Mouse (Mus musculus) thymus, adult 2 months (tissue): ENCODE measurements around the gene Espn. TPM values are rescaled to one million over a fixed set of nuclear protein-coding genes. Genes with fewer than 3 reads are reported as not detected.

Source experiments
- DNase-seq: peaks from one replicate; pipeline ENCODE4 v3.0.0; 2021
- H3K27ac ChIP-seq: fragments of 200-500 bp; 2 replicates; pipeline ENCODE4 v1.5.1; 2012; ENCODE audit warnings: low read length, control low read depth; ENCODE audit not compliant: control insufficient read depth, insufficient read depth
- H3K27me3 ChIP-seq: fragments of 200-500 bp; 2 replicates; pipeline ENCODE4 v1.6.1; 2012; ENCODE audit warnings: mild to moderate bottlenecking, low read length, moderate library complexity, mixed read lengths; ENCODE audit not compliant: control insufficient read depth, insufficient read depth
- H3K36me3 ChIP-seq: fragments of 200-500 bp; 2 replicates; pipeline ENCODE4 v1.6.1; 2012; ENCODE audit warnings: mild to moderate bottlenecking, low read length, moderate library complexity; ENCODE audit not compliant: control insufficient read depth, insufficient read depth
- H3K4me1 ChIP-seq: fragments of 200-500 bp; replicated peaks from 2 replicates; pipeline ENCODE4 v1.6.1; 2012; ENCODE audit warnings: low read length; ENCODE audit not compliant: control insufficient read depth, insufficient read depth
- H3K4me3 ChIP-seq: fragments of 200-500 bp; 2 replicates; pipeline ENCODE4 v1.5.1; 2012; ENCODE audit warnings: mild to moderate bottlenecking, low read length, control low read depth, moderate library complexity; ENCODE audit not compliant: control insufficient read depth, insufficient read depth
- CTCF ChIP-seq: fragments of 200-500 bp; IDR thresholded peaks from 2 replicates; pipeline ENCODE4 v1.5.1; 2012; ENCODE audit warnings: mild to moderate bottlenecking, control low read depth, low read length, moderate library complexity, borderline replicate concordance; ENCODE audit not compliant: control insufficient read depth, poor library complexity, insufficient read depth; ENCODE audit errors: extremely low read depth
- POLR2A ChIP-seq: fragments of 200-500 bp; IDR thresholded peaks from 2 replicates; pipeline ENCODE4 v1.6.1; 2012; ENCODE audit warnings: mild to moderate bottlenecking, low read length, control low read depth, moderate library complexity; ENCODE audit not compliant: control insufficient read depth, poor library complexity, insufficient read depth; ENCODE audit errors: extremely low read depth
- WGBS: fragments of 180-500 bp; shearing (Covaris S2); methylation state at CpG from one replicate; pipeline ENCODE4 v1.1.7; 2018; 5-methylcytosine and 5-hydroxymethylcytosine counted together
- polyA plus RNA-seq: library from polyadenylated mRNA; depleted of rRNA; stranded (reverse); fragments of >200 nt; gene quantifications from 2 replicates; pipeline ENCODE4 v1.2.3, GENCODE M21; 2012

Gene Espn
- polyA plus RNA-seq, 1 experiment: 6.5 TPM

GRCm38 (mm10) chr4:152094233-152094632, 57.9 kb downstream of the Espn start:
- TF ChIP-seq CTCF: no peak
- no peak for TF ChIP-seq POLR2A
- no peak for DNase-seq
- Histone ChIP-seq H3K27me3 (no peaks in the 10 kb centered on the region), H3K27ac (no peak overlapping the region), H3K36me3 (no peaks in the 10 kb centered on the region), H3K4me3 (no peak overlapping the region), H3K4me1 (peaks cover 11% of the 10 kb centered on the region)
- 94% methylated on average over 12 of the region's 12 CpGs for WGBS

DNA sequence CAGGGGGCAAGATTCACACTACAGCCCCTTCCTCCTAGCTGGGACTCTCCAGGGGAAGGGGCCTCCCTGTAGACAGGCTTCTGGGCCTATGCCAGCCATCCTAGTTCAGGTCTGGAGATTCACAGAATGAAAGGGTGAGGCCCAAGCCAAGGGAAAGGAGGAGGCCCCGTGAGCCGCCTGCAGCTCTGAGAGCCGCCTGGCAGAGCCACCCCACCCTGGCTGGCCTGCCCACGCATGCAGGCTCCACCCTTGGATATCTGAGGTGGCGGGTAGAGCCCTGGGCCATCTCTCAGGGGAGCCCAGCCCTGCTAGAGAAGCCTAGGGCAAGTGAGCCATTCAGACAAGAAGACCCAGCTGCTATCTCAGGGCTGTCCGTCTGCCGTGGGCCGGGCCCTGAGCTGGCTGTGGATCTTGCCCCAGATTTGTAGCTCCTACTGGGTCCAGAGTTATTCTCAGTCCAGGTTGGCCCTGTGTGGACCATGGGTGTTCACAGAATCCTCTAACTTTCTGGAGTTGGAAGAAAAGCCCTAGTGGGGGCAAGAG, 59.3 kb downstream of the Espn start:
- DNase-seq: no peak
- Histone ChIP-seq H3K27ac (no peak overlapping the region), H3K27me3 (no peaks in the 10 kb centered on the region), H3K4me3 (no peak overlapping the region), H3K36me3 (no peaks in the 10 kb centered on the region), H3K4me1 (peaks cover 11% of the 10 kb centered on the region)
- 82% methylated on average over 8 of the region's 8 CpGs for WGBS
- TF ChIP-seq CTCF (no peak), POLR2A (no peak)

GRCm38 (mm10) chr4:152090191-152090590, 62.0 kb downstream of the Espn start:
- Histone ChIP-seq H3K27ac (no peak overlapping the region), H3K36me3 (no peaks in the 10 kb centered on the region), H3K27me3 (no peaks in the 10 kb centered on the region; the same call in 1 of the 2 replicates), H3K4me3 (no peak overlapping the region), H3K4me1 (peaks cover 13% of the 10 kb centered on the region)
- TF ChIP-seq CTCF (no peak), POLR2A (no peak)
- 96% methylated on average over 9 of the region's 9 CpGs for WGBS
- no peak for DNase-seq

DNA sequence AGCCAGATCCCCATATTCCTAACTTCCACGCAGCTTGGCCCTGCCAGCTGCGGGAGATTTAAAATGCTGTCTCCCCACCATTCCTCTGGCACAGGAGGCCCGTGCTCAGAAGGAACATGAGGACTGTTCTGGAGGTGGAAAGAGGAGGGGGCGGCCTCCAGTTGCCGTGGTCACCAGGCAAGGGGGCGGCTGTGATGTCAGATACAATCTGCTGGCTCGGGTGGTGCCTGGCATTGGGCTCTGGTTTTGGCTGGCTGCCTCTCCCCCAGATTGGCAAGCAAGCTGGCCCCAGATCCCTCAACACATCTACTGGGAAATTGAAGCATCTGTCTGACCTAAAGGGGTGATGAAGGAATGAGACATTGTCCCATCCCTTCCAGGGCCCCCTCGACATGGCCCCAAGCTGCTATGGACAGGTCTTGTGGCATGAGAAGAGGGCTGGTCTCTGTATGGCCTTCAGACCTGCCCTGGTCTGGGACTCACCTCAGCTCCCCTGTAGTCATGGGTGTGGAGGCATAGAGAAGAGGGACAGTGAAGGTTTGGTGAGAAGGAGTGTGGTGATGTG, 63.5 kb downstream of the Espn start:
- 71% methylated on average over 8 of the region's 8 CpGs for WGBS
- no peak overlapping the region for H3K27ac ChIP-seq
- DNase-seq: no peak
- H3K4me3 ChIP-seq: no peak overlapping the region
- peaks cover 13% of the 10 kb centered on the region for H3K4me1 ChIP-seq
- TF ChIP-seq CTCF: no peak
- no peak for TF ChIP-seq POLR2A
- no peaks in the 10 kb centered on the region for H3K36me3 ChIP-seq
- H3K27me3 ChIP-seq: no peaks in the 10 kb centered on the region; the same call in 1 of the 2 replicates

DNA sequence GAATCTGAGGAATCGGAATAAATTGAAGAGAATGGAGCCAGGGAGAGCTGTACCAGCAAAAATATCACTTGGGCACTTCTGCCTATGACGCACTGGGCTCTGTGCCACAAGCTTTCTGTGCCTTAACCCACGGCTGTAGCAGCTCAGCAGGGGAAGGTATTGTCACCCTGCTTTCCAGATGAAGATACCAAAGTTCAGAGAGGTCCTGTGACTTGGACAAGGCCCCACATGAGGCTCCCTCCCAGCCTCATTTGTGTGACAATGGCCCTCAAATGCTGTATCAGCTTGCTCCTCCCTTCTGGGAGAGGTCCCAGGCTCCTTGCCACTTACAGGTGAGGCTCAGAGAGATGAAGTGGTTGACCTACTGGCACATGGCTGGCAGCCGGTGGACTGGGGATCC, 64.0 kb downstream of the Espn start:
- H3K4me3 ChIP-seq: no peak overlapping the region
- no peak for DNase-seq
- WGBS: 47% methylated on average over 4 of the region's 4 CpGs
- TF ChIP-seq POLR2A (no peak), CTCF (no peak)
- H3K27me3 ChIP-seq: no peaks in the 10 kb centered on the region; the same call in 1 of the 2 replicates
- H3K27ac ChIP-seq: no peak overlapping the region
- peaks cover 13% of the 10 kb centered on the region for H3K4me1 ChIP-seq
- H3K36me3 ChIP-seq: no peaks in the 10 kb centered on the region

DNA sequence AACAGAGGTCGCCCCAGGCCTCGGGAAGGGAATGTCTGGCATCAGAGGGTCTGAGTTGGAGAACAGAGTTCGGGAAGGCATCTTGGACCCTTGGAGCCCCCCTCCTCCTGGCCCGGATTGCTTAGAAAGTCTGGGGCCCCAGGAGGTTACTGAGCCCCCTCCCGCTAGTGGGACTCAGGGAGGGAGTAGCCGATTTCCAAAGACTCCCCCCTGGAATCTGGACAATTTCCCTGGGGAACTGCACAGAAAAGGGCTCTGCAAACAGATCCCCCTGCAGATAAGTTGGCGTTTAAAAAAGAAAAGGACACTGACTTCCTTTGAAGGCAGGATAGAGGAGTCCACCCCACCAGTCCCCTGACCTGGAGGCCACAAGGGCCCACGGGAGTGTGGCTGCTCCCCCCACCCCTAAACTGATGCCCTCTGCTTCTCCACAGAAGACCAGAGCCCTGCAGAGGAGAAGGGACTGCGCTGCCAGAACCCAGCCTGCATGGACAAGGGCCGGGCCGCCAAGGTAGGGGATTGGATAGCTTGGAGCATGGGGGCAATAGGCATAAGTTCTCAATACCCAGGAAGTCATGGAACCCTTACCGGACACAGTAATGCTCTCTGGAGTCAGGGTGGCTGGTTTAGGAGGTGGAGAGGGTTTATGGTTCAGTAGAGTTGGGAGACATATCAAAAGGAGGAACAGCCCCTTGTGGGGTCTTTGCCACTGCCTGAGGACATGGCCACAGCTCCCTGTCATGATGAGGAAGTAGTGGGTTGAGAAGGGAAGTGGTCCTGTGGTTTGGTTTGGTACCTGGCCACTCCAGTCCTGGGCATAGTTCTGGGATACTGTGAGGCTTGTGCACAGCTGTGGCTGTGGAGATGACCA, 64.7 kb downstream of the Espn start:
- DNase-seq: no peak
- Histone ChIP-seq H3K27me3 (no peaks in the 10 kb centered on the region; the same call in 1 of the 2 replicates), H3K4me3 (peak overlapping the region; percentile 84), H3K4me1 (peaks cover 13% of the 10 kb centered on the region), H3K27ac (no peak overlapping the region), H3K36me3 (no peaks in the 10 kb centered on the region)
- no peak for TF ChIP-seq CTCF
- TF ChIP-seq POLR2A: no peak
- 6% methylated on average over 12 of the region's 12 CpGs for WGBS
